Mouse (Mus musculus): ENCODE results near the gene Ank2. TPM values are rescaled to one million over a fixed set of nuclear protein-coding genes. Genes with fewer than 3 reads are reported as not detected.

Gene Ank2
- polyA plus RNA-seq, 1 experiment, result 4.6 TPM

GRCm38 (mm10) chr3:126965767-126966166 lies 533.4 kb downstream of the Ank2 start:
- Histone ChIP-seq H3K27me3 (ENCODE audit: control insufficient read depth, insufficient read depth, low read length) (no peaks in the 10 kb centered on the region), H3K4me1 (replicated peaks; ENCODE audit: control insufficient read depth, insufficient read depth, low read length) (no peaks in the 10 kb centered on the region), H3K27ac (ENCODE audit: control insufficient read depth, insufficient read depth, low read length) (no peak overlapping the region), H3K36me3 (ENCODE audit: control insufficient read depth, insufficient read depth, low read length) (no peaks in the 10 kb centered on the region), H3K4me3 (ENCODE audit: control insufficient read depth, insufficient read depth, low read length) (no peak overlapping the region)
- DNase-seq, result no peak
- WGBS, result 93% methylated on average over 2 of the region's 2 CpGs
- TF ChIP-seq POLR2A (IDR thresholded peaks at IDR 0.05; ENCODE audit: control insufficient read depth, extremely low read depth, insufficient read depth, low read length, poor library complexity), result no peak
- no peak for TF ChIP-seq CTCF (IDR thresholded peaks at IDR 0.05; ENCODE audit: borderline replicate concordance, control insufficient read depth, extremely low read depth, insufficient read depth, low read length, poor library complexity)

DNA sequence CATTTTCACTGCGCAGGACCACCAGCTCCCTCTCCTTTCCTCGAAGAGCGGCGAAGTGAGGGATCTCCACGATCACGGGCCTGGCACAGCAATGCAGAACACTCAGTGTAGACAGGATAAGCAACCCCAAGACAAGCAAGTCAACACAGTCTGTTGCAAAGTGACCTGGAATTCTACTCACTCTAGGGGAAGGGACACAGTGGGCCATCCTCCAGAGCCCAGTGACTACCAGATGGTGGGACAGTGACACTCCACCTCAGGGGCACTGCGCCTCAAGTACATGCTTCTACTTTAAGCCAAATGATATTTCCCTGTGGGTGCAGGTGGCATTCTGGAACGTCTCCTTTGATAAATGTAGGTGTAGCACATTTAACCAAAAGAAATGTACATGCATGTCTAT lies 536.8 kb downstream of the Ank2 start:
- 95% methylated on average over 8 of the region's 8 CpGs for WGBS
- Histone ChIP-seq H3K4me3 (ENCODE audit: control insufficient read depth, insufficient read depth, low read length) (no peak overlapping the region), H3K4me1 (replicated peaks; ENCODE audit: control insufficient read depth, insufficient read depth, low read length) (no peaks in the 10 kb centered on the region), H3K36me3 (ENCODE audit: control insufficient read depth, insufficient read depth, low read length) (no peaks in the 10 kb centered on the region), H3K27ac (ENCODE audit: control insufficient read depth, insufficient read depth, low read length) (no peak overlapping the region), H3K27me3 (ENCODE audit: control insufficient read depth, insufficient read depth, low read length) (no peaks in the 10 kb centered on the region)
- no peak for DNase-seq
- TF ChIP-seq CTCF (IDR thresholded peaks at IDR 0.05; ENCODE audit: borderline replicate concordance, control insufficient read depth, extremely low read depth, insufficient read depth, low read length, poor library complexity), result no peak
- no peak for TF ChIP-seq POLR2A (IDR thresholded peaks at IDR 0.05; ENCODE audit: control insufficient read depth, extremely low read depth, insufficient read depth, low read length, poor library complexity)

DNA sequence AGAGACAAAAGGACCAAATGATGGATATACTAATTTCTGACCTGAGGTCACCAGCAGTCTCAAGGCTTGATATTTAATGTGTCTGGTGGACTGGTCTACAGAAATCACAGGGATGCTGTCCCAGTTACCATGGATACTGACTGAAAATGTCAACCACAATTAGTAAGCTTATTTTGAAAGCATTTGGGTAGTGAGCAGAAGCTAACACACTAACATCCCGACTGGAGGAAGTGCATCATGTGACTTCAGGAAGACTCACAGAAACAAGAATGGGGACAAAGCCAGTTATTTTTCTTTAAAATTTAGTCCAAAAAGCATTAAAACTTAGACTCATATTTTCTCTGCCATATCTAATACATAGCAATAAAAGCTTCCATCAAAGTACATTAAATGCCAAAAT lies 546.5 kb downstream of the Ank2 start:
- H3K36me3 ChIP-seq (ENCODE audit: control insufficient read depth, insufficient read depth, low read length), result no peaks in the 10 kb centered on the region
- no peak for DNase-seq
- H3K4me3 ChIP-seq (ENCODE audit: control insufficient read depth, insufficient read depth, low read length), result no peak overlapping the region
- H3K4me1 ChIP-seq (replicated peaks; ENCODE audit: control insufficient read depth, insufficient read depth, low read length), result no peaks in the 10 kb centered on the region
- H3K27me3 ChIP-seq (ENCODE audit: control insufficient read depth, insufficient read depth, low read length), result no peaks in the 10 kb centered on the region
- 7% methylated on average over 1 of the region's 1 CpGs for WGBS
- H3K27ac ChIP-seq (ENCODE audit: control insufficient read depth, insufficient read depth, low read length), result no peak overlapping the region
- TF ChIP-seq POLR2A (IDR thresholded peaks at IDR 0.05; ENCODE audit: control insufficient read depth, extremely low read depth, insufficient read depth, low read length, poor library complexity) (no peak), CTCF (IDR thresholded peaks at IDR 0.05; ENCODE audit: borderline replicate concordance, control insufficient read depth, extremely low read depth, insufficient read depth, low read length, poor library complexity) (no peak)

- Histone ChIP-seq H3K27ac (ENCODE audit: control insufficient read depth, insufficient read depth, low read length) (no peak overlapping the region), H3K4me3 (ENCODE audit: control insufficient read depth, insufficient read depth, low read length) (no peak overlapping the region), H3K27me3 (ENCODE audit: control insufficient read depth, insufficient read depth, low read length) (no peaks in the 10 kb centered on the region), H3K36me3 (ENCODE audit: control insufficient read depth, insufficient read depth, low read length) (no peaks in the 10 kb centered on the region), H3K4me1 (replicated peaks; ENCODE audit: control insufficient read depth, insufficient read depth, low read length) (no peaks in the 10 kb centered on the region)
- 92% methylated on average over 10 of the region's 10 CpGs for WGBS
- no peak for DNase-seq
- TF ChIP-seq POLR2A (IDR thresholded peaks at IDR 0.05; ENCODE audit: control insufficient read depth, extremely low read depth, insufficient read depth, low read length, poor library complexity), result no peak
- TF ChIP-seq CTCF (IDR thresholded peaks at IDR 0.05; ENCODE audit: borderline replicate concordance, control insufficient read depth, extremely low read depth, insufficient read depth, low read length, poor library complexity), result no peak
These were observed 552.6 kb downstream of the Ank2 start for GRCm38 (mm10) chr3:126946591-126946990.

DNA sequence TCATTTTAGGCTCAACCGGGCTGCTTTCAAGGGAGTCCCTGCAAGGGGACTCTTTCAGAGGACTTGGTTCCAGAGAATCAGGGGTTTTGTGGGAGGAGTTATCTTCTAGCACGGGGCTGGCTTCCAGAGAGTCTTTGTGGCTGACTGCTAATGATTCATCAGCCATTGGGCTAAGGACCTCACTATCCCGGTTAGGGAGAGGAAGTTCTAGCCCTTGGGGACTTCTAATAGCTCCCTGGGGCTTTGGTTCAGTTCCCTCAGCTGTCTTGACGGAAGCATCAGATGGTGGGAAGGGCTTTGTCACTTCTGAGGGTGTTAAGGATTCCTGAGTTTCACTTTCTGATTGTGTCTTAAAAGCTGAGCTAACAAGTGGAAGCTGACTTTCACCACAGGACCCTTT lies 554.3 kb downstream of the Ank2 start:
- Histone ChIP-seq H3K27ac (ENCODE audit: control insufficient read depth, insufficient read depth, low read length) (no peak overlapping the region), H3K4me1 (replicated peaks; ENCODE audit: control insufficient read depth, insufficient read depth, low read length) (no peaks in the 10 kb centered on the region), H3K36me3 (ENCODE audit: control insufficient read depth, insufficient read depth, low read length) (no peaks in the 10 kb centered on the region), H3K27me3 (ENCODE audit: control insufficient read depth, insufficient read depth, low read length) (no peaks in the 10 kb centered on the region), H3K4me3 (ENCODE audit: control insufficient read depth, insufficient read depth, low read length) (no peak overlapping the region)
- 52% methylated on average over 4 of the region's 4 CpGs for WGBS
- TF ChIP-seq CTCF (IDR thresholded peaks at IDR 0.05; ENCODE audit: borderline replicate concordance, control insufficient read depth, extremely low read depth, insufficient read depth, low read length, poor library complexity) (no peak), POLR2A (IDR thresholded peaks at IDR 0.05; ENCODE audit: control insufficient read depth, extremely low read depth, insufficient read depth, low read length, poor library complexity) (no peak)
- DNase-seq, result no peak

- no peak for TF ChIP-seq POLR2A (IDR thresholded peaks at IDR 0.05; ENCODE audit: control insufficient read depth, extremely low read depth, insufficient read depth, low read length, poor library complexity)
- no peak for TF ChIP-seq CTCF (IDR thresholded peaks at IDR 0.05; ENCODE audit: borderline replicate concordance, control insufficient read depth, extremely low read depth, insufficient read depth, low read length, poor library complexity)
- no peak overlapping the region for H3K4me3 ChIP-seq (ENCODE audit: control insufficient read depth, insufficient read depth, low read length)
- no peaks in the 10 kb centered on the region for H3K36me3 ChIP-seq (ENCODE audit: control insufficient read depth, insufficient read depth, low read length)
- no peaks in the 10 kb centered on the region for H3K27me3 ChIP-seq (ENCODE audit: control insufficient read depth, insufficient read depth, low read length)
- no peak for DNase-seq
- WGBS, result 93% methylated on average over 11 of the region's 11 CpGs
- H3K4me1 ChIP-seq (replicated peaks; ENCODE audit: control insufficient read depth, insufficient read depth, low read length), result no peaks in the 10 kb centered on the region
- H3K27ac ChIP-seq (ENCODE audit: control insufficient read depth, insufficient read depth, low read length), result no peak overlapping the region
These were observed 555.1 kb downstream of the Ank2 start for GRCm38 (mm10) chr3:126944081-126944480.

DNA sequence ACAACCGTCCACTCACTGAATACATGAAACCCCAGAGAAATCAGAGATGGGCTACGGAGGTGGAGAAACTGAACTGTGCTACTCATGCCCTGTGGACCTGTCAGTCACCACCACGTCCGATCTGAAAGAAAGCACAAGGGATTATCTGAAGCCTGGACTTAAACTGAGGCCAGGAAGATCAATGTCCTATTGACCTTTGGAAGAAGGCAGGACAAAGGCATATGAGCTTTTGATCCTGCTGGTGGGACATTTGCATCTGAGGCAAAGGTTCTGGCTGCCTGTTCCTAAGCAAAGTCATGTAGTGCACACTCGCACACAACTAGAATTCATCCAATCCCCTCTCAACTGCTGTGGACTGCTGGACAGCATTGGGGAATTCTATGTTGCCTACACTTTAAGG lies 558.7 kb downstream of the Ank2 start:
- H3K4me1 ChIP-seq (replicated peaks; ENCODE audit: control insufficient read depth, insufficient read depth, low read length), result no peaks in the 10 kb centered on the region
- H3K4me3 ChIP-seq (ENCODE audit: control insufficient read depth, insufficient read depth, low read length), result no peak overlapping the region
- WGBS, result 96% methylated on average over 5 of the region's 5 CpGs
- no peaks in the 10 kb centered on the region for H3K27me3 ChIP-seq (ENCODE audit: control insufficient read depth, insufficient read depth, low read length)
- DNase-seq, result no peak
- TF ChIP-seq CTCF (IDR thresholded peaks at IDR 0.05; ENCODE audit: borderline replicate concordance, control insufficient read depth, extremely low read depth, insufficient read depth, low read length, poor library complexity) (no peak), POLR2A (IDR thresholded peaks at IDR 0.05; ENCODE audit: control insufficient read depth, extremely low read depth, insufficient read depth, low read length, poor library complexity) (no peak)
- no peaks in the 10 kb centered on the region for H3K36me3 ChIP-seq (ENCODE audit: control insufficient read depth, insufficient read depth, low read length)
- H3K27ac ChIP-seq (ENCODE audit: control insufficient read depth, insufficient read depth, low read length), result no peak overlapping the region

Data from thymus, adult 2 months (tissue).